Mouse (Mus musculus) spleen, adult 2 months (tissue): ENCODE results near the gene Klrb1b. TPM values are rescaled to one million over a fixed set of nuclear protein-coding genes. Genes with fewer than 3 reads are reported as not detected.
A peak's percentile ranks its signal among the peaks of the same experiment; 100 is the strongest.

Experiments used
- DNase-seq, 2 experiments: peaks; one replicate each; pipeline versions ENCODE4 v3.0.0 to v3.0.0-alpha.2; 2012 to 2021; ENCODE audit warnings: low spot score in 2 of 2, low read depth in 1 of 2
- H3K27ac ChIP-seq: fragments of 200-500 bp; 2 replicates; pipeline ENCODE4 v1.5.1; 2012; ENCODE audit warnings: low read length, inconsistent platforms; ENCODE audit not compliant: insufficient read depth
- H3K27me3 ChIP-seq: fragments of 200-500 bp; 2 replicates; pipeline ENCODE4 v1.6.1; 2012; ENCODE audit warnings: mild to moderate bottlenecking, moderate library complexity, low read length, inconsistent platforms; ENCODE audit not compliant: control insufficient read depth, insufficient read depth
- H3K36me3 ChIP-seq: fragments of 200-500 bp; 2 replicates; pipeline ENCODE4 v1.6.1; 2012; ENCODE audit warnings: mild to moderate bottlenecking, low read length, inconsistent platforms; ENCODE audit not compliant: control insufficient read depth, insufficient read depth
- H3K4me1 ChIP-seq: fragments of 200-500 bp; 2 replicates; pipeline ENCODE4 v1.6.1; 2011; ENCODE audit warnings: inconsistent platforms; ENCODE audit not compliant: control insufficient read depth, insufficient read depth, insufficient read length
- H3K4me3 ChIP-seq: fragments of 200-500 bp; 2 replicates; pipeline ENCODE4 v1.5.1; 2011; ENCODE audit warnings: mild to moderate bottlenecking, inconsistent platforms; ENCODE audit not compliant: insufficient read depth, insufficient read length; ENCODE audit errors: extremely low read depth
- CTCF ChIP-seq: fragments of 200-500 bp; IDR thresholded peaks from 2 replicates; pipeline ENCODE4 v1.5.1; 2011; ENCODE audit warnings: mild to moderate bottlenecking, inconsistent platforms; ENCODE audit not compliant: insufficient read depth, insufficient read length, insufficient replicate concordance; ENCODE audit errors: extremely low read depth
- POLR2A ChIP-seq: fragments of 200-500 bp; IDR thresholded peaks from 2 replicates; pipeline ENCODE4 v1.6.1; 2011; ENCODE audit warnings: low read depth, low read length, inconsistent platforms
- WGBS: fragments of 180-500 bp; shearing (Covaris S2); methylation state at CpG from one replicate; pipeline ENCODE4 v1.1.7; 2018; 5-methylcytosine and 5-hydroxymethylcytosine counted together
- polyA plus RNA-seq: library from polyadenylated mRNA; depleted of rRNA; stranded (reverse); fragments of >200 nt; gene quantifications from 2 replicates; pipeline ENCODE4 v1.2.3, GENCODE M21; 2012

The Klrb1b gene
- polyA plus RNA-seq, 1 experiment: 1.7 TPM

- TF ChIP-seq POLR2A (no peak), CTCF (no peak)
Observed at GRCm38 (mm10) chr6:128836955-128837334, 10.8 kb upstream of the Klrb1b start.

GRCm38 (mm10) chr6:128836191-128836954 lies 10.2 kb upstream of the Klrb1b start:
- DNase-seq: peak in 1 of 2 experiments; percentile 60
- TF ChIP-seq CTCF (no peak), POLR2A (no peak)
- H3K36me3 ChIP-seq: no peaks in the 10 kb centered on the region
- peaks cover 14% of the 10 kb centered on the region for H3K4me1 ChIP-seq
- H3K27ac ChIP-seq: peak overlapping the region; percentile 26; the same call in 1 of the 2 replicates
- WGBS: 19% methylated on average over 8 of the region's 8 CpGs
- no peaks in the 10 kb centered on the region for H3K27me3 ChIP-seq
- H3K4me3 ChIP-seq: no peak overlapping the region

More at GRCm38 (mm10) chr6:128836955-128837334, 10.8 kb upstream of the Klrb1b start:
- H3K4me3 ChIP-seq: no peak overlapping the region
- no peaks in the 10 kb centered on the region for H3K36me3 ChIP-seq
- 85% methylated on average over 6 of the region's 6 CpGs for WGBS
- H3K4me1 ChIP-seq: peaks cover 14% of the 10 kb centered on the region
- DNase-seq: no peak
- H3K27me3 ChIP-seq: no peaks in the 10 kb centered on the region
- no peak overlapping the region; the same call in 1 of the 2 replicates for H3K27ac ChIP-seq

GRCm38 (mm10) chr6:128835571-128835970 lies 9.4 kb upstream of the Klrb1b start:
- H3K27me3 ChIP-seq: no peaks in the 10 kb centered on the region
- no peak for TF ChIP-seq CTCF
- TF ChIP-seq POLR2A: no peak
- no peak overlapping the region for H3K4me3 ChIP-seq
- no peak for DNase-seq
- 69% methylated on average over 4 of the region's 4 CpGs for WGBS
- H3K27ac ChIP-seq: peak overlapping the region; percentile 10; the same call in 1 of the 2 replicates
- no peaks in the 10 kb centered on the region for H3K36me3 ChIP-seq
- peaks cover 14% of the 10 kb centered on the region for H3K4me1 ChIP-seq

- WGBS: 55% methylated on average over 10 of the region's 10 CpGs
- H3K27me3 ChIP-seq: no peaks in the 10 kb centered on the region
- no peak overlapping the region for H3K27ac ChIP-seq
- H3K4me3 ChIP-seq: no peak overlapping the region
- H3K4me1 ChIP-seq: peaks cover 14% of the 10 kb centered on the region
- H3K36me3 ChIP-seq: no peaks in the 10 kb centered on the region
- TF ChIP-seq CTCF (no peak), POLR2A (no peak)
- DNase-seq: no peak
Observed at GRCm38 (mm10) chr6:128833046-128833445, 6.9 kb upstream of the Klrb1b start.

GRCm38 (mm10) chr6:128829837-128830236 lies 3.7 kb upstream of the Klrb1b start:
- no peak overlapping the region for H3K4me3 ChIP-seq
- peaks cover 3% of the 10 kb centered on the region; the same call in 1 of the 2 replicates for H3K4me1 ChIP-seq
- H3K27me3 ChIP-seq: no peaks in the 10 kb centered on the region
- no peak overlapping the region for H3K27ac ChIP-seq
- no peaks in the 10 kb centered on the region for H3K36me3 ChIP-seq
- DNase-seq: no peak
- TF ChIP-seq POLR2A (no peak), CTCF (no peak)
- 57% methylated on average over 4 of the region's 4 CpGs for whole genome bisulfite sequencing

- no peak for DNase-seq
- no peaks in the 10 kb centered on the region for H3K27me3 ChIP-seq
- TF ChIP-seq CTCF (no peak), POLR2A (no peak)
- H3K36me3 ChIP-seq: no peaks in the 10 kb centered on the region
- H3K4me1 ChIP-seq: no peaks in the 10 kb centered on the region
- 50% methylated on average over 3 of the region's 3 CpGs for WGBS
- H3K4me3 ChIP-seq: no peak overlapping the region
- H3K27ac ChIP-seq: no peak overlapping the region
Observed at GRCm38 (mm10) chr6:128826781-128827180, 650 bp upstream of the Klrb1b start.
